Mouse (Mus musculus) small intestine, adult 2 months (tissue): Measurements from ENCODE around the gene Hmx3. TPM values are rescaled to one million over a fixed set of nuclear protein-coding genes. Genes with fewer than 3 reads are reported as not detected.

Experiments used
- H3K27ac ChIP-seq: fragments of 200-500 bp; 2 replicates; pipeline ENCODE4 v1.5.1; 2012; ENCODE audit warnings: low read depth, low read length, control low read depth, inconsistent platforms; ENCODE audit not compliant: insufficient read depth
- H3K27me3 ChIP-seq: fragments of 200-500 bp; 2 replicates; pipeline ENCODE4 v1.6.1; 2012; ENCODE audit warnings: mild to moderate bottlenecking, moderate library complexity, low read length, inconsistent platforms; ENCODE audit not compliant: control insufficient read depth, insufficient read depth
- H3K36me3 ChIP-seq: fragments of 200-500 bp; 2 replicates; pipeline ENCODE4 v1.6.1; 2012; ENCODE audit warnings: mild to moderate bottlenecking, low read length, control low read depth, inconsistent platforms; ENCODE audit not compliant: control insufficient read depth, insufficient read depth
- H3K4me1 ChIP-seq: fragments of 200-500 bp; 2 replicates; pipeline ENCODE4 v1.6.1; 2012; ENCODE audit warnings: low read length, inconsistent platforms, mixed read lengths; ENCODE audit not compliant: control insufficient read depth, insufficient read depth, insufficient read length
- H3K4me3 ChIP-seq: fragments of 200-500 bp; 2 replicates; pipeline ENCODE4 v1.5.1; 2012; ENCODE audit warnings: low read depth, mild to moderate bottlenecking, control low read depth, inconsistent platforms, low read length, moderate library complexity
- CTCF ChIP-seq: fragments of 200-500 bp; IDR thresholded peaks from 2 replicates; pipeline ENCODE4 v1.5.1; 2012; ENCODE audit warnings: low read depth, mild to moderate bottlenecking, control low read depth, inconsistent platforms, low read length, moderate library complexity, mixed read lengths; ENCODE audit not compliant: insufficient replicate concordance, insufficient read length; ENCODE audit errors: extremely low read depth
- POLR2A ChIP-seq: fragments of 200-500 bp; IDR thresholded peaks from 2 replicates; pipeline ENCODE4 v1.6.1; 2012; ENCODE audit warnings: low read depth, mild to moderate bottlenecking, control low read depth, inconsistent platforms, low read length, moderate library complexity
- WGBS: fragments of 180-500 bp; shearing (Covaris S2); methylation state at CpG from one replicate; pipeline ENCODE4 v1.1.7; 2018; 5-methylcytosine and 5-hydroxymethylcytosine counted together
- polyA plus RNA-seq: library from polyadenylated mRNA; depleted of rRNA; stranded (reverse); fragments of >200 nt; gene quantifications from 2 replicates; pipeline ENCODE4 v1.2.3, GENCODE M21; 2012

Gene Hmx3
- polyA plus RNA-seq, 1 experiment = 4.6 TPM

- TF ChIP-seq CTCF = no peak
- no peak for TF ChIP-seq POLR2A
- Histone ChIP-seq H3K27me3 (peaks cover 96% of the 10 kb centered on the region), H3K36me3 (no peaks in the 10 kb centered on the region), H3K27ac (no peak overlapping the region), H3K4me3 (no peak overlapping the region), H3K4me1 (peaks cover 17% of the 10 kb centered on the region)
- WGBS = 5% methylated on average over 5 of the region's 5 CpGs
Observed at GRCm38 (mm10) chr7:131552781-131553180, 10.1 kb downstream of the Hmx3 start.

DNA sequence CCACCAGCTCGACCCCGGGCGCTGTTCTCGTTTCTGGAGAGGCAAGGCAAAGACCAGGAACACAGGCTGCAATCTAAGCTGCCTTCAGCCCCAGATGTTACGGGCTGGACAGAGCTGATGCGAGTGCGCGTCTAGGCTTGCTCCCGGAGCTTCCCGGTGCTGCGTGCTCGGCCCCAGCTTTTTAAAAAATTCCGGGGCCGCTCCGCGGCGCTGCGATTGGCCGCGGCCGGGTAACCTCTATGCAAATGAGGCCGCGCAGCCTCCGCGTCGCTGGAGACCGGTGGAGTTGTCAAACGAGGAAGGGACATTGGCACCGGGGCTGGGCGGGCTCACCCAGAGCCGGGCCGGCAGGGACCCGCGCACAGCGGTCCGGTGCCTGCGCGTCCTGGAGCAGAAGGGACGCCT is 11.1 kb downstream of the Hmx3 start:
- 1% methylated on average over 39 of the region's 39 CpGs for WGBS
- Histone ChIP-seq H3K4me1 (peaks cover 17% of the 10 kb centered on the region), H3K4me3 (peak overlapping the region; percentile 47), H3K27ac (no peak overlapping the region), H3K27me3 (peaks cover 91% of the 10 kb centered on the region), H3K36me3 (no peaks in the 10 kb centered on the region)
- TF ChIP-seq POLR2A (no peak), CTCF (no peak)

- Histone ChIP-seq H3K36me3 (no peaks in the 10 kb centered on the region), H3K4me1 (peaks cover 17% of the 10 kb centered on the region), H3K4me3 (peak overlapping the region; percentile 47), H3K27ac (no peak overlapping the region), H3K27me3 (peaks cover 85% of the 10 kb centered on the region)
- TF ChIP-seq POLR2A = no peak
- no peak for TF ChIP-seq CTCF
- WGBS = 3% methylated on average over 45 of the region's 45 CpGs
Observed at GRCm38 (mm10) chr7:131554341-131555180, 11.9 kb downstream of the Hmx3 start.

- no peak for TF ChIP-seq POLR2A
- no peak for TF ChIP-seq CTCF
- H3K27me3 ChIP-seq = peaks cover 76% of the 10 kb centered on the region
- H3K27ac ChIP-seq = no peak overlapping the region
Observed at GRCm38 (mm10) chr7:131555301-131556081, 12.8 kb downstream of the Hmx3 start.

GRCm38 (mm10) chr7:131556116-131556515 is 13.4 kb downstream of the Hmx3 start:
- H3K27me3 ChIP-seq = peaks cover 71% of the 10 kb centered on the region
- H3K4me1 ChIP-seq = peaks cover 17% of the 10 kb centered on the region
- no peak for TF ChIP-seq CTCF
- no peak overlapping the region for H3K27ac ChIP-seq
- H3K36me3 ChIP-seq = no peaks in the 10 kb centered on the region
- 5% methylated on average over 9 of the region's 9 CpGs for WGBS
- peak overlapping the region; percentile 44; the same call in 1 of the 2 replicates for H3K4me3 ChIP-seq

More at GRCm38 (mm10) chr7:131555301-131556081, 12.8 kb downstream of the Hmx3 start:
- 2% methylated on average over 68 of the region's 68 CpGs for WGBS
- peaks cover 17% of the 10 kb centered on the region for H3K4me1 ChIP-seq
- peak overlapping the region; percentile 44 for H3K4me3 ChIP-seq
- H3K36me3 ChIP-seq = no peaks in the 10 kb centered on the region

DNA sequence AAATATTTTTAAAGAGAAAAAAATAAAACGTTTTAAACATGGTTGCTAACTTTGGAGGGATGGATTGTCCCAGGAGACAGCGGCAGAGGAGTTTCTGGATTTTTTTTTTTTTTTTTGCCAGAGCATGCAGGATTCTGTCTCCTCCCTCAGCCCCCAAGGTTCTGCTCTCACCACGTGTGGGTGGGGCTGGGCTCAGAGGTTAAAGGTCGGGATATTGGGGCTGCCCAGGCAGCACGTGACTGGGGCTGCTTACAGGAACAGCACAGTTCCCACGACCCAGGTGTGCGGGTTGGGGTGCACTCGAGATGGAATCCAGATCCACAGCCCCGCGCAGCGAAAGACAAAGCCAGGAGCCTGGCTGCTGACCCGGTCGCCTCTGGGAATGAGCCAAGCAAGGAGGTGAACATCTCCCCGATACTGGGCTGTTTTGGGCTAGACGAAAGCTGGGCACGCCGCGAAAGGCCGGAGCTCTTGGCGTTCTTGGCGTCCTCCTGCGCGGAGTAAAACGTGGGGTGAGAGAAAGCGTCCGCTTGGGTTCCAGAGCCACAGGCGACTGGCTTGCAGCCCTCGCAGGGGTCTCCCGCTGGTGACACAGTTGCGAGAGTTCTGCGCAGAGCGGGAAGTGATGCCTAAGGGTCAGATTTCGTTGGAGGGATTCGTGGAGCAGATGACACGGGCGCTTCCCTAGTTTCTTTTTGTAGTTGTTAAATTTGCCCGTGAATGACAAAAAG is 14.0 kb downstream of the Hmx3 start:
- TF ChIP-seq CTCF (no peak), POLR2A (no peak)
- Histone ChIP-seq H3K36me3 (no peaks in the 10 kb centered on the region), H3K27ac (no peak overlapping the region), H3K4me1 (peaks cover 17% of the 10 kb centered on the region), H3K4me3 (peak overlapping the region; percentile 15), H3K27me3 (peaks cover 65% of the 10 kb centered on the region)
- WGBS = 4% methylated on average over 37 of the region's 37 CpGs
